Mouse (Mus musculus): ENCODE results near the gene Zfp81. TPM values are rescaled to one million over a fixed set of nuclear protein-coding genes. Genes with fewer than 3 reads are reported as not detected.

Gene Zfp81
- polyA plus RNA-seq (2012; rRNA removed; ENCODE audit: low replicate concordance), result 0.08 and 0.15 TPM in 2 replicates

GRCm38 (mm10) chr17:33358411-33359384 is at the start of gene Zfp81:
Gene Zfp81, minus strand, starts transcription at chr17:33358878.

GRCm38 (mm10) chr17:33394182-33395034 is 35.7 kb upstream of the Zfp81 start, which contains the start of gene Zfp101:
Gene Zfp101, minus strand, starts transcription at chr17:33394641.

GRCm38 (mm10) chr17:33289039-33289875 is 69.4 kb downstream of the Zfp81 start, which contains the start of gene Zfp955b:
Gene Zfp955b, plus strand, starts transcription at chr17:33289544.

Other genes starting within 250 kb of the Zfp81 start
- not detected in 2 replicates for gene Morc2b, start 219.2 kb downstream of the Zfp81 start, polyA plus RNA-seq (2012; rRNA removed; ENCODE audit: low replicate concordance)
- gene Olfr55, start 190.4 kb downstream of the Zfp81 start, polyA plus RNA-seq (2012; rRNA removed; ENCODE audit: low replicate concordance), result not detected in 2 replicates
- gene Olfr239, start 167.6 kb downstream of the Zfp81 start, polyA plus RNA-seq (2012; rRNA removed; ENCODE audit: low replicate concordance), result not detected in 2 replicates
- gene Olfr1564, start 137.2 kb downstream of the Zfp81 start, polyA plus RNA-seq (2012; rRNA removed; ENCODE audit: low replicate concordance), result not detected in 2 replicates
- 0.06 and 0.11 TPM in 2 replicates for gene Zfp955a, start 103.7 kb downstream of the Zfp81 start, polyA plus RNA-seq (2012; rRNA removed; ENCODE audit: low replicate concordance)
- not detected in 2 replicates for gene Olfr63, start 94.2 kb downstream of the Zfp81 start, polyA plus RNA-seq (2012; rRNA removed; ENCODE audit: low replicate concordance)
- 0.31 and 0.41 TPM in 2 replicates for gene Zfp955b, start 69.3 kb downstream of the Zfp81 start, polyA plus RNA-seq (2012; rRNA removed; ENCODE audit: low replicate concordance)
- gene Zfp101, start 35.8 kb upstream of the Zfp81 start, polyA plus RNA-seq (2012; rRNA removed; ENCODE audit: low replicate concordance), result 0.08 and 0.42 TPM in 2 replicates
- gene Actl9, start 74.0 kb upstream of the Zfp81 start, polyA plus RNA-seq (2012; rRNA removed; ENCODE audit: low replicate concordance), result 0.11 TPM in 1 of 2 replicates, not detected in the other
- gene Adamts10, start 165.3 kb upstream of the Zfp81 start, polyA plus RNA-seq (2012; rRNA removed; ENCODE audit: low replicate concordance), result 21.5 and 30.7 TPM in 2 replicates
- gene Myo1f, start 196.8 kb upstream of the Zfp81 start, polyA plus RNA-seq (2012; rRNA removed; ENCODE audit: low replicate concordance), result 1.7 and 4.0 TPM in 2 replicates

Measured in duodenum, adult 2 months (tissue).